Mouse (Mus musculus) MEL (cell line): ENCODE results near the gene Sipa1l3. TPM values are rescaled to one million over a fixed set of nuclear protein-coding genes. Genes with fewer than 3 reads are reported as not detected.

Source experiments
- DNase-seq: peaks from one replicate; pipeline ENCODE4 v3.0.0; 2011; ENCODE audit warnings: low read depth, low spot score
- H3K27ac ChIP-seq: 2 replicates; pipeline ENCODE4 v1.5.1; 2012; ENCODE audit warnings: low read depth, mild to moderate bottlenecking, control low read depth, low read length, moderate library complexity; ENCODE audit not compliant: control insufficient read depth
- H3K27me3 ChIP-seq, 2 experiments: fragments of 150-350 bp in 1 of 2; sonication (generic) in 1 of 2; 2 replicates each; pipeline ENCODE4 v1.6.1; 2012; ENCODE audit warnings: low read length in 2 of 2, mild to moderate bottlenecking in 2 of 2, improper control_type of control experiment in 1 of 2, moderate library complexity in 1 of 2; ENCODE audit not compliant: insufficient read depth in 2 of 2, control insufficient read depth in 1 of 2
- H3K36me3 ChIP-seq, 2 experiments: 2 replicates each; pipeline ENCODE4 v1.6.1; 2012 to 2014; ENCODE audit warnings: low read length in 2 of 2, improper control_type of control experiment in 1 of 2, inconsistent platforms in 1 of 2, mild to moderate bottlenecking in 1 of 2; ENCODE audit not compliant: insufficient read depth in 2 of 2, control insufficient read depth in 1 of 2
- H3K4me1 ChIP-seq, 2 experiments: fragments of 150-350 bp in 1 of 2; sonication (generic) in 1 of 2; 2 replicates each; pipeline ENCODE4 v1.6.1; 2012; ENCODE audit warnings: low read length in 2 of 2, improper control_type of control experiment in 1 of 2, mild to moderate bottlenecking in 1 of 2; ENCODE audit not compliant: insufficient read depth in 2 of 2, control insufficient read depth in 1 of 2
- H3K4me3 ChIP-seq, 2 experiments: fragments of 150-350 bp in 1 of 2; sonication (generic) in 1 of 2; 2 replicates each; pipeline ENCODE4 v1.5.1; 2012; ENCODE audit warnings: low read depth in 2 of 2, low read length in 2 of 2, mild to moderate bottlenecking in 2 of 2, moderate library complexity in 2 of 2, control low read depth in 1 of 2, improper control_type of control experiment in 1 of 2; ENCODE audit not compliant: control insufficient read depth in 1 of 2, insufficient read depth in 1 of 2
- H3K79me2 ChIP-seq: 2 replicates; pipeline ENCODE4 v1.6.1; 2012; ENCODE audit warnings: mild to moderate bottlenecking, low read length, moderate library complexity; ENCODE audit not compliant: control insufficient read depth, poor library complexity, insufficient read depth
- H3K9ac ChIP-seq: 2 replicates; pipeline ENCODE4 v1.6.1; 2012; ENCODE audit warnings: low read depth, mild to moderate bottlenecking, control low read depth, low read length, moderate library complexity; ENCODE audit not compliant: control insufficient read depth, poor library complexity, severe bottlenecking
- H3K9me3 ChIP-seq: fragments of 150-350 bp; sonication (generic); replicated peaks from 2 replicates; pipeline ENCODE4 v1.6.1; 2012; ENCODE audit warnings: mild to moderate bottlenecking, low read length, improper control_type of control experiment, moderate library complexity; ENCODE audit not compliant: insufficient read depth
- CTCF ChIP-seq, 3 experiments: IDR thresholded peaks in 2 of 3; conservative IDR thresholded peaks in 1 of 3; 2 replicates each; pipeline ENCODE4 v1.5.1; 2011 to 2012; ENCODE audit warnings: low read length in 3 of 3, low read depth in 2 of 3, mild to moderate bottlenecking in 2 of 3, improper control_type of control experiment in 1 of 3, inconsistent platforms in 1 of 3, mixed read lengths in 1 of 3, moderate library complexity in 1 of 3; ENCODE audit not compliant: control insufficient read depth in 1 of 3, insufficient read depth in 1 of 3, poor library complexity in 1 of 3, severe bottlenecking in 1 of 3
- EP300 ChIP-seq, 2 experiments: IDR thresholded peaks; 2 replicates each; pipeline ENCODE4 v1.6.1; 2011; ENCODE audit warnings: improper control_type of control experiment in 2 of 2, low read length in 2 of 2, low read depth in 1 of 2, mild to moderate bottlenecking in 1 of 2
- ETS1 ChIP-seq: IDR thresholded peaks from 2 replicates; pipeline ENCODE4 v1.6.1; 2012; ENCODE audit warnings: low read depth, mild to moderate bottlenecking, inconsistent platforms, low read length, improper control_type of control experiment, moderate library complexity
- GATA1 ChIP-seq: IDR thresholded peaks from 2 replicates; pipeline ENCODE4 v1.6.1; 2011; ENCODE audit warnings: low read depth, low read length, improper control_type of control experiment
- HCFC1 ChIP-seq: IDR thresholded peaks from 2 replicates; pipeline ENCODE4 v1.6.1; 2012; ENCODE audit warnings: low read depth, mild to moderate bottlenecking, inconsistent platforms, low read length, improper control_type of control experiment, moderate library complexity
- JUND ChIP-seq: IDR thresholded peaks from 2 replicates; pipeline ENCODE4 v1.6.1; 2011; ENCODE audit warnings: low read depth, mild to moderate bottlenecking, improper control_type of control experiment, low read length
- KAT2A ChIP-seq: conservative IDR thresholded peaks from 2 replicates; pipeline ENCODE4 v1.6.1; 2012; ENCODE audit warnings: low read depth, low read length, improper control_type of control experiment, inconsistent platforms
- MEF2A ChIP-seq: IDR thresholded peaks from 2 replicates; pipeline ENCODE4 v1.6.1; 2014; ENCODE audit warnings: low read depth, mild to moderate bottlenecking, inconsistent platforms, low read length, improper control_type of control experiment; ENCODE audit not compliant: poor library complexity, insufficient replicate concordance, severe bottlenecking; ENCODE audit errors: extremely low read depth
- NELFE ChIP-seq: IDR thresholded peaks from 2 replicates; pipeline ENCODE4 v1.6.1; 2011; ENCODE audit warnings: low read depth, low read length, improper control_type of control experiment
- NRF1 ChIP-seq: IDR thresholded peaks from 2 replicates; pipeline ENCODE4 v1.6.1; 2014; ENCODE audit warnings: low read depth, mild to moderate bottlenecking, inconsistent platforms, low read length, improper control_type of control experiment, moderate library complexity; ENCODE audit not compliant: poor library complexity, insufficient read depth, severe bottlenecking
- POLR2AphosphoS2 ChIP-seq: IDR thresholded peaks from 2 replicates; pipeline ENCODE4 v1.6.1; 2011; ENCODE audit warnings: low read length, improper control_type of control experiment
- POLR2AphosphoS5 ChIP-seq: IDR thresholded peaks from 2 replicates; pipeline ENCODE4 v1.6.1; 2012; ENCODE audit warnings: low read depth, borderline replicate concordance, mild to moderate bottlenecking, inconsistent platforms, low read length, moderate library complexity, mixed read lengths
- RAD21 ChIP-seq: IDR thresholded peaks from 2 replicates; pipeline ENCODE4 v1.6.1; 2011; ENCODE audit warnings: mild to moderate bottlenecking, low read depth, low read length, improper control_type of control experiment
- RCOR1 ChIP-seq: IDR thresholded peaks from 2 replicates; pipeline ENCODE4 v1.6.1; 2012; ENCODE audit warnings: low read depth, mild to moderate bottlenecking, inconsistent platforms, low read length, improper control_type of control experiment
- SMC3 ChIP-seq: IDR thresholded peaks from 2 replicates; pipeline ENCODE4 v1.6.1; 2011; ENCODE audit warnings: low read depth, low read length, improper control_type of control experiment
- TBP ChIP-seq: IDR thresholded peaks from 2 replicates; pipeline ENCODE4 v1.8.0; 2011; ENCODE audit warnings: low read depth, low read length, improper control_type of control experiment
- UBTF ChIP-seq: IDR thresholded peaks from 2 replicates; pipeline ENCODE4 v1.6.1; 2012; ENCODE audit warnings: low read depth, mild to moderate bottlenecking, inconsistent platforms, low read length, improper control_type of control experiment, moderate library complexity, borderline replicate concordance; ENCODE audit not compliant: insufficient read depth
- USF1 ChIP-seq: IDR thresholded peaks from 2 replicates; pipeline ENCODE4 v1.6.1; 2014; ENCODE audit warnings: low read depth, mild to moderate bottlenecking, inconsistent platforms, low read length, improper control_type of control experiment, moderate library complexity
- USF2 ChIP-seq, 2 experiments: IDR thresholded peaks; 2 replicates each; pipeline ENCODE4 v1.6.1; 2011 to 2012; ENCODE audit warnings: improper control_type of control experiment in 2 of 2, low read length in 2 of 2, borderline replicate concordance in 1 of 2, inconsistent platforms in 1 of 2, low read depth in 1 of 2, mild to moderate bottlenecking in 1 of 2; ENCODE audit not compliant: insufficient read depth in 1 of 2
- ZC3H11A ChIP-seq: IDR thresholded peaks from 2 replicates; pipeline ENCODE4 v1.6.1; 2012; ENCODE audit warnings: low read depth, mild to moderate bottlenecking, inconsistent platforms, low read length, improper control_type of control experiment
- ZKSCAN1 ChIP-seq: IDR thresholded peaks from 2 replicates; pipeline ENCODE4 v1.6.1; 2012; ENCODE audit warnings: low read depth, mild to moderate bottlenecking, inconsistent platforms, low read length, improper control_type of control experiment, moderate library complexity
- polyA plus RNA-seq, 2 experiments: library from polyadenylated mRNA; stranded (reverse) in 1 of 2; unstranded in 1 of 2; fragments of >175 nt in 1 of 2; fragments of >200 nt in 1 of 2; gene quantifications; 2 replicates each; pipeline versions ENCODE4 v1.2.1 to v1.2.4; 2012; ENCODE audit warnings: low replicate concordance in 2 of 2, low read depth in 1 of 2; ENCODE audit not compliant: insufficient read length in 2 of 2, insufficient read depth in 1 of 2, missing spikeins in 1 of 2
- total RNA-seq: library from RNA; depleted of rRNA; stranded (reverse); fragments of 300-350 nt; gene quantifications from 2 replicates; pipeline ENCODE4 v1.2.3, GENCODE M21; 2012

Sipa1l3 gene
- total and polyA plus RNA-seq, 3 experiments, result 14.9 to 49.4 TPM; not detected in 1

DNA sequence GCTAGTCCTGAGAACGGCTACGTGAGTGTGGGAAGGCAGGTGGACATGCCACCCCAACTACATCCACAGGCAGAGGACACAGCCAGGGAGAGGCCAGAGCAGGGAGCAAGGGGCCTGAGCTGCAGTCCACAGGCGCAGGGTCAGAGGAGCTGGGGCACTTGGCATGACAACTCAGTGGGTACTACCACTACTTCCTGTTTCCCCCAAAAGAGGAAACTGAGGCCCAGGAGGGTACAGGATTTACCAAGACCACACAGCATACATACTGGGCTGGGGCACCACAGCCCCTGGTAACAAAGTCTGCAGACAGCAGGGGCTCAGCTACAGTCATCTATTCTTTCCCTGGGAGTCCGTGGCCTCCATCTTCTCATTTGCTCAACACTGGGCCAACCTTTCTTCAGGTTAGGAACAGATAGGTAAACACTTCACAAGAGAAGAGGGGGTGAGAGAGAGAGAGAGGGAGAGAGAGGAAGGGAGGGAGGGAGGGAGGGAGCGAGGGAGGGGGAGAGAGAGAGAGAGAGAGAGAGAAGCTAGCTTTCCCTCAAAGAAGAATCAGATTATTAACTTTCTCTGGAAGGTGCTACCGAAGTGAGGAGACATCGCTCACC lies 13.7 kb downstream of the Sipa1l3 start:
- H3K79me2 ChIP-seq, result peaks cover 19% of the 10 kb centered on the region; the same call in 1 of the 2 replicates
- TF ChIP-seq POLR2AphosphoS2 (no peak), NELFE (no peak), UBTF (no peak), RAD21 (no peak), SMC3 (no peak), ZKSCAN1 (no peak), EP300 (IDR thresholded peaks at IDR 0.05; ENCODE audit: low read depth in 1 of 2, low read length in 2 of 2) (no peak), ZC3H11A (no peak), JUND (no peak), MEF2A (no peak), TBP (no peak), CTCF (IDR thresholded peaks at IDR 0.05 in 2 of 3, conservative IDR thresholded peaks at IDR 0.05 in 1 of 3; ENCODE audit: control insufficient read depth in 1 of 3, insufficient read depth in 1 of 3, low read depth in 2 of 3, low read length in 3 of 3, poor library complexity in 1 of 3, severe bottlenecking in 1 of 3) (no peak), POLR2AphosphoS5 (no peak), USF2 (IDR thresholded peaks at IDR 0.05; ENCODE audit: borderline replicate concordance in 1 of 2, insufficient read depth in 1 of 2, low read depth in 1 of 2, low read length in 2 of 2) (no peak), GATA1 (no peak), HCFC1 (no peak), ETS1 (no peak), USF1 (no peak)
- TF ChIP-seq, all 39 proteins: peak for 0
- H3K4me1 ChIP-seq, result peaks cover 6 to 9% of the 10 kb centered on the region in 2 experiments; a peak in 3 of 4 replicates
- H3K4me3 ChIP-seq, result no peak overlapping the region
- H3K36me3 ChIP-seq, result peaks cover 0 to 10% of the 10 kb centered on the region in 2 experiments; a peak in 2 of 4 replicates
- no peak overlapping the region for H3K27ac ChIP-seq
- H3K9ac ChIP-seq, result no peak overlapping the region
- H3K27me3 ChIP-seq, result no peaks in the 10 kb centered on the region
- no peaks in the 10 kb centered on the region for H3K9me3 ChIP-seq
- peak; percentile 19 for DNase-seq

DNA sequence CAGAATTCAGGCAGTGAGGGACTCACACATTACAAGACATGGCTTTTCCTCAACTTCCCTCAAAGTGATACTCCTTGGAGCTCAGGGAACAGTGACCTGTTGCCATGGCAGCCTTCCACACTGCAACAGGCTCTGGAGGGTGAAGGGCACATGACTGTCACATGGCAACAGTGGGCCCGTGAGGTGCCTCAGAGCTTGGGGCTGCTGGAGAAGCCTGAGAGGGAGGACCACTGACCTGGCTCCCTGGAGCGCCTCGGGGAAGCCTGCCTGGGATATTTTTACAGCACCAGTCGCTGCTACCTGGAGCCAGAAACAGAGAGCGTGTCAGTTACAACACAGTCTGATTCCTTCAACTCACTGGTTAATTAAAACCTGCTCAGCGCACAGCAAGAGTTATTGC lies 14.8 kb downstream of the Sipa1l3 start:
- DNase-seq, result no peak
- Histone ChIP-seq H3K27ac (no peak overlapping the region), H3K4me1 (peaks cover 3 to 4% of the 10 kb centered on the region in 2 experiments; a peak in 2 of 4 replicates), H3K9ac (no peak overlapping the region), H3K36me3 (peaks cover 0 to 4% of the 10 kb centered on the region in 2 experiments; a peak in 2 of 4 replicates), H3K4me3 (no peak overlapping the region), H3K79me2 (peaks cover 15% of the 10 kb centered on the region; the same call in 1 of the 2 replicates), H3K27me3 (no peaks in the 10 kb centered on the region), H3K9me3 (no peaks in the 10 kb centered on the region)
- TF ChIP-seq NRF1 (no peak), RCOR1 (no peak), KAT2A (no peak), UBTF (no peak)
